Mouse (Mus musculus) neutrophil, adult 65 days (primary cell): ENCODE measurements around the gene Gm13304. TPM values are rescaled to one million over a fixed set of nuclear protein-coding genes. Genes with fewer than 3 reads are reported as not detected.

Experiments
- total RNA-seq: library from RNA; stranded (reverse); gene quantifications from 2 replicates; pipeline ENCODE4 v1.2.4, GENCODE M21; 2023

Gene Gm13304
- not detected in 2 replicates for total RNA-seq

DNA sequence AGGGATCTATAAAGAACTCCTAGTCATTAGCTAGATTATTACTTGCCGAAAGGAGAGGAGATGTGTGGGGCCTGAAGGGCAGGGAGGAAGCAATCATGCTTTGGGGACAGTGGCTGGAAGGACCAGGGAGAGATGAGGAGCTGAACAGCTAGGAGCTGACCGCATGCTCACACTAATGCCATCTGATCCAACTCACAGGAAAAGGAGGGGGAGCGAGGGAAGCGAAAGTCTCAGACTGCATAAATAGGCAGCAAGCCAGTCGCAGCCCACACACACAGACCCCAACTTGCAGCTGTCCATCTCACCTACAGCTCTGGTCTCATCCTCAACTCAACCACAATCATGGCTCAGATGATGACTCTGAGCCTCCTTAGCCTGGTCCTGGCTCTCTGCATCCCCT is at the start of gene Gm13304:
Gm13304 (plus strand) TSS at position 301 of the 400 bp plus-strand sequence.

DNA sequence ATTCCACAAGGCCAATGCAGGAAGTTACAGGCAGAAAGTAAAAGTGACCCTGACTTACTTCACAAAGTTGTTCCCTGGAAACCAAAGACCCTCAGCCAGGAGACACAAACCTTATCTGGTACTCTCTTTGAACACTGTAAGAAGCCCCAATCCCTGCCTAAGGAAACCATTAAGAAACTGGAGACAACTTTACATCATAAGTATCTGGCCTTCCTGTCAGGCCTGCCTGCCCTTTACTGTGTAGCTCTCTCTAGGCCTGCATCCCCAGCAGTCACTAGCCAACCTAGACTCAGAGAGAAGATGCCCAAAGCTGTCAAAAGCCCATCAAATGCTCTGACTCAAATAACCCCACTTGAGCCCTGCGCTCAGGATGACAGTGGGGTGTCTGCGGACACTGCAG is 23.7 kb upstream of the Gm13304 start, which contains the start of gene Gm3893:
Gm3893 (plus strand) TSS at position 301 of the 400 bp plus-strand sequence.

DNA sequence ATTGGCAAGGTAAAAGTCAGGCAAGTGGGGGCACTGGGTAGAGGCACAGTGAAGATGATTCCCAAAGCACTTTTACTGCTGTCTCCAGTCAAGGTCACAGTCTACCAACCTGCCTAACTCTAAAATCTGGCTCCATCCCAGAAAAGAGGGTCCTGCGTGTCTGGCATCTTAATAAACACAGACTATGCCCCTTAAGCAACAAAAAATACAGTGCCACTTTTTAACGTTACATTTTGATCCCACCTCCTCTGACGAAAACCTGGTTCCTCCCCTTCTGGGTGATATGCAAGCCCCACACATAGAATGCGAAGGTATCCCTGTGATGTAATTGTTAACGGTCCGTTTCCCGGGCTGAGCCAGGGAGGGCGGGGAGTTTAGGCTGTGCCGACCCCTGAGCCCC is 38.5 kb downstream of the Gm13304 start, which contains the start of gene Gm13306:
Gm13306 (plus strand) TSS at position 301 of the 400 bp plus-strand sequence.

Other genes starting within 250 kb of the Gm13304 start
- gene Gm21541, start 211.2 kb upstream of the Gm13304 start, total RNA-seq = not detected in 2 replicates
- 4.2 TPM in 1 of 2 replicates, not detected in the other for gene Gm20878, start 173.2 kb upstream of the Gm13304 start, total RNA-seq
- not detected in 2 replicates for gene Fam205a4, start 148.8 kb upstream of the Gm13304 start, total RNA-seq
- not detected in 2 replicates for gene Gm21093, start 80.1 kb upstream of the Gm13304 start, total RNA-seq
- gene Gm3893, start 23.6 kb upstream of the Gm13304 start, total RNA-seq = not detected in 2 replicates
- gene Gm13306, start 38.6 kb downstream of the Gm13304 start, total RNA-seq = not detected in 2 replicates
- not detected in 2 replicates for gene Gm13305, start 53.8 kb downstream of the Gm13304 start, total RNA-seq
- not detected in 2 replicates for gene Gm10600, start 125.8 kb downstream of the Gm13304 start, total RNA-seq
- gene Ccl21b, start 140.9 kb downstream of the Gm13304 start, total RNA-seq = not detected in 2 replicates
- not detected in 2 replicates for gene Gm21953, start 179.4 kb downstream of the Gm13304 start, total RNA-seq
- not detected in 2 replicates for gene Fam205a3, start 203.5 kb downstream of the Gm13304 start, total RNA-seq